Mouse (Mus musculus): ENCODE data around the gene Aldh16a1.
"Not testable (repeated sequence)": the region's sequence is repeated elsewhere in the genome, so short reads cannot be mapped to it uniquely, and the experiment has no call there.

Aldh16a1 gene

GRCm38 (mm10) chr7:45110089-45110488, 44.3 kb downstream of the Aldh16a1 start:
- DNase-seq, result not testable (repeated sequence)

GRCm38 (mm10) chr7:45107052-45107645, 47.2 kb downstream of the Aldh16a1 start:
- DNase-seq, result no peak

GRCm38 (mm10) chr7:45106441-45106840, 47.9 kb downstream of the Aldh16a1 start:
- DNase-seq, result no peak

GRCm38 (mm10) chr7:45105491-45105890, 48.9 kb downstream of the Aldh16a1 start:
- DNase-seq, result no peak

GRCm38 (mm10) chr7:45104941-45105340, 49.4 kb downstream of the Aldh16a1 start:
- no peak for DNase-seq

- DNase-seq, result no peak
Observed at GRCm38 (mm10) chr7:45103652-45104180, 50.7 kb downstream of the Aldh16a1 start, which contains the start of gene Fcgrt. Gene Fcgrt, minus strand, starts transcription at chr7:45103851.

GRCm38 (mm10) chr7:45102940-45103585, 51.3 kb downstream of the Aldh16a1 start:
- no peak for DNase-seq

GRCm38 (mm10) chr7:45102441-45102840, 51.9 kb downstream of the Aldh16a1 start:
- no peak for DNase-seq

GRCm38 (mm10) chr7:45100046-45100445, 54.3 kb downstream of the Aldh16a1 start:
- no peak for DNase-seq

GRCm38 (mm10) chr7:45098541-45099240, 55.7 kb downstream of the Aldh16a1 start:
- no peak for DNase-seq

GRCm38 (mm10) chr7:45097479-45097878, 56.9 kb downstream of the Aldh16a1 start:
- no peak for DNase-seq

GRCm38 (mm10) chr7:45095965-45096364, 58.4 kb downstream of the Aldh16a1 start:
- DNase-seq, result not testable (repeated sequence)

- no peak for DNase-seq
Observed at GRCm38 (mm10) chr7:45095367-45095766, 59.0 kb downstream of the Aldh16a1 start.

- DNase-seq, result no peak
Observed at GRCm38 (mm10) chr7:45094121-45094520, 60.3 kb downstream of the Aldh16a1 start.

- DNase-seq, result no peak
Observed at GRCm38 (mm10) chr7:45093516-45093905, 60.9 kb downstream of the Aldh16a1 start.

GRCm38 (mm10) chr7:45092828-45093515, 61.4 kb downstream of the Aldh16a1 start:
- no peak for DNase-seq

GRCm38 (mm10) chr7:45092048-45092447, 62.3 kb downstream of the Aldh16a1 start, which contains the start of gene Rcn3:
Gene Rcn3, minus strand, starts transcription at chr7:45092221.
- no peak for DNase-seq

GRCm38 (mm10) chr7:45091001-45091990, 63.1 kb downstream of the Aldh16a1 start:
- no peak for DNase-seq

All from cerebellum, adult 11 months (tissue).